Comparison of ENCODE assay signal across 19 mouse cellular contexts in genomic region chr16:92830479-92830878, GRCm38 (mm10). TPM values are rescaled to one million over a fixed set of nuclear protein-coding genes. Genes with fewer than 3 reads are reported as not detected.
A peak's percentile ranks its signal among the peaks of the same experiment; 100 is the strongest.
DNase-seq lines count a peak whose midpoint lies in the region; ATAC-seq and TF ChIP-seq lines count a peak whose summit lies in the region.
"Had no signal": no experiment of that assay in that cellular context is flagged by ENCODE, and none has a peak within 500 bp of the region (broad histone marks: within the 10 kb centered on the region; RNA-seq: fewer than 3 reads in every experiment).

No protein-coding gene starts in this region.

- H3K4me3 ChIP-seq in heart, embryonic 12.5 days, result no peak overlapping the region
- H3K4me3 ChIP-seq in hindbrain, embryonic 16.5 days (ENCODE audit: low read length), result no peak overlapping the region
- no peak overlapping the region for H3K4me3 ChIP-seq in hindbrain, embryonic 11.5 days (ENCODE audit: low read depth, low read length)
- H3K4me3 ChIP-seq in midbrain, embryonic 13.5 days (replicated peaks), result no peak overlapping the region
- H3K4me3 ChIP-seq in midbrain, embryonic 11.5 days (ENCODE audit: low read depth, low read length), result no peak overlapping the region
- no peak overlapping the region for H3K4me3 ChIP-seq in stomach, postnatal 0 days (ENCODE audit: low read depth, low read length)
- H3K4me3 ChIP-seq: embryonic facial prominence, embryonic 12.5 days; midbrain, embryonic 15.5 days had no signal

- no peak overlapping the region for H3K9ac ChIP-seq in heart, embryonic 12.5 days
- no peak overlapping the region for H3K9ac ChIP-seq in hindbrain, embryonic 16.5 days (ENCODE audit: low read depth, low read length)
- no peak overlapping the region for H3K9ac ChIP-seq in hindbrain, embryonic 11.5 days (ENCODE audit: low read depth, low read length)
- no peak overlapping the region for H3K9ac ChIP-seq in midbrain, embryonic 13.5 days (replicated peaks)
- H3K9ac ChIP-seq in midbrain, embryonic 11.5 days (ENCODE audit: low read length), result no peak overlapping the region
- no peak overlapping the region for H3K9ac ChIP-seq in stomach, postnatal 0 days (ENCODE audit: low read length)
- H3K9ac ChIP-seq: embryonic facial prominence, embryonic 12.5 days; forebrain, postnatal 0 days; liver, postnatal 0 days; midbrain, embryonic 15.5 days had no signal

- H3K9me3 ChIP-seq in heart, embryonic 12.5 days (replicated peaks), result no peaks in the 10 kb centered on the region
- no peaks in the 10 kb centered on the region for H3K9me3 ChIP-seq in hindbrain, embryonic 16.5 days (ENCODE audit: control insufficient read depth, low read length)
- no peaks in the 10 kb centered on the region for H3K9me3 ChIP-seq in hindbrain, embryonic 11.5 days (ENCODE audit: control insufficient read depth, low read length)
- no peaks in the 10 kb centered on the region for H3K9me3 ChIP-seq in midbrain, embryonic 13.5 days
- H3K9me3 ChIP-seq in midbrain, embryonic 11.5 days (ENCODE audit: control insufficient read depth, low read length), result no peaks in the 10 kb centered on the region
- H3K9me3 ChIP-seq in stomach, postnatal 0 days (ENCODE audit: control insufficient read depth, low read length), result no peaks in the 10 kb centered on the region
- H3K9me3 ChIP-seq: embryonic facial prominence, embryonic 12.5 days; midbrain, embryonic 15.5 days had no signal

- no peak for DNase-seq in heart, postnatal 4 days
- DNase-seq in hindbrain, embryonic 11.5 days (ENCODE audit: low spot score), result no peak
- DNase-seq in midbrain, embryonic 11.5 days (ENCODE audit: low spot score, missing footprints), result no peak
- DNase-seq in stomach, postnatal 0 days (ENCODE audit: low spot score), result no peak
- DNase-seq: adrenal gland, postnatal 25 days; forebrain, postnatal 0 days; gastrocnemius, postnatal 14 days; heart, adult 11 months; kidney, adult 18-20 months; kidney, postnatal 10 days; liver, postnatal 0 days; lung, postnatal 10 days had no signal

- H3K36me3 ChIP-seq in heart, embryonic 12.5 days, result no peaks in the 10 kb centered on the region
- H3K36me3 ChIP-seq in hindbrain, embryonic 16.5 days (ENCODE audit: control insufficient read depth, insufficient read depth, low read length), result no peaks in the 10 kb centered on the region
- H3K36me3 ChIP-seq in hindbrain, embryonic 11.5 days (ENCODE audit: control insufficient read depth, insufficient read depth, low read length), result no peaks in the 10 kb centered on the region
- no peaks in the 10 kb centered on the region for H3K36me3 ChIP-seq in midbrain, embryonic 13.5 days
- H3K36me3 ChIP-seq in midbrain, embryonic 11.5 days (ENCODE audit: control insufficient read depth, insufficient read depth, low read length), result no peaks in the 10 kb centered on the region
- H3K36me3 ChIP-seq in stomach, postnatal 0 days (ENCODE audit: control insufficient read depth, insufficient read depth, low read length), result no peaks in the 10 kb centered on the region
- H3K36me3 ChIP-seq: embryonic facial prominence, embryonic 12.5 days; midbrain, embryonic 15.5 days had no signal

- peaks cover 7% of the 10 kb centered on the region for H3K4me1 ChIP-seq in heart, embryonic 12.5 days (replicated peaks)
- peaks cover 3% of the 10 kb centered on the region; the same call in 1 of the 2 replicates for H3K4me1 ChIP-seq in hindbrain, embryonic 16.5 days (ENCODE audit: control insufficient read depth, insufficient read depth, low read depth, low read length)
- no peaks in the 10 kb centered on the region for H3K4me1 ChIP-seq in hindbrain, embryonic 11.5 days (replicated peaks; ENCODE audit: control insufficient read depth, insufficient read depth, low read length)
- peaks cover 25% of the 10 kb centered on the region for H3K4me1 ChIP-seq in midbrain, embryonic 13.5 days (replicated peaks)
- peaks cover 11% of the 10 kb centered on the region; the same call in 1 of the 2 replicates for H3K4me1 ChIP-seq in midbrain, embryonic 11.5 days (ENCODE audit: control insufficient read depth, insufficient read depth, low read length)
- H3K4me1 ChIP-seq in stomach, postnatal 0 days (replicated peaks; ENCODE audit: control insufficient read depth, insufficient read depth), result no peaks in the 10 kb centered on the region

- ATAC-seq in heart, embryonic 12.5 days (ENCODE audit: insufficient number of reproducible peaks, low FRiP score), result no peak
- no peak for ATAC-seq in hindbrain, embryonic 16.5 days
- ATAC-seq in hindbrain, embryonic 11.5 days (ENCODE audit: low FRiP score), result no peak
- no peak for ATAC-seq in midbrain, embryonic 13.5 days
- ATAC-seq in midbrain, embryonic 11.5 days (ENCODE audit: low FRiP score), result no peak
- peak; percentile 12; the same call in 1 of the 2 replicates for ATAC-seq in stomach, postnatal 0 days (ENCODE audit: low FRiP score, low TSS enrichment)
- ATAC-seq: forebrain, postnatal 0 days; inflammation-experienced regulatory T-cells, adult 6 months; liver, postnatal 0 days; midbrain, embryonic 15.5 days had no signal

- 31% methylated on average over 14 of the region's 14 CpGs for WGBS in heart, embryonic 12.5 days
- 32% methylated on average over 14 of the region's 14 CpGs for WGBS in hindbrain, embryonic 16.5 days
- WGBS in hindbrain, embryonic 11.5 days, result 48% methylated on average over 14 of the region's 14 CpGs
- WGBS in midbrain, embryonic 13.5 days, result 45% methylated on average over 14 of the region's 14 CpGs
- 52% methylated on average over 14 of the region's 14 CpGs for WGBS in midbrain, embryonic 11.5 days
- WGBS in stomach, postnatal 0 days, result 57% methylated on average over 14 of the region's 14 CpGs

- TF ChIP-seq CTCF in stomach, postnatal 0 days (IDR thresholded peaks at IDR 0.05; ENCODE audit: low read depth), result no peak

- H3K27ac ChIP-seq in heart, embryonic 12.5 days (ENCODE audit: poor library complexity, severe bottlenecking), result no peak overlapping the region
- H3K27ac ChIP-seq in hindbrain, embryonic 16.5 days (ENCODE audit: low read depth, low read length), result no peak overlapping the region; the same call in 1 of the 2 replicates
- no peak overlapping the region for H3K27ac ChIP-seq in hindbrain, embryonic 11.5 days (ENCODE audit: low read depth, low read length)
- H3K27ac ChIP-seq in midbrain, embryonic 13.5 days, result no peak overlapping the region
- no peak overlapping the region for H3K27ac ChIP-seq in midbrain, embryonic 11.5 days (ENCODE audit: low read depth, low read length)
- no peak overlapping the region for H3K27ac ChIP-seq in stomach, postnatal 0 days (replicated peaks)
- H3K27ac ChIP-seq: embryonic facial prominence, embryonic 12.5 days; midbrain, embryonic 15.5 days had no signal

- H3K27me3 ChIP-seq in heart, embryonic 12.5 days (replicated peaks), result peaks cover 87% of the 10 kb centered on the region
- H3K27me3 ChIP-seq in hindbrain, embryonic 16.5 days (replicated peaks; ENCODE audit: control insufficient read depth, insufficient read depth, low read length), result no peaks in the 10 kb centered on the region
- no peaks in the 10 kb centered on the region for H3K27me3 ChIP-seq in hindbrain, embryonic 11.5 days (ENCODE audit: control insufficient read depth, insufficient read depth, low read length)
- H3K27me3 ChIP-seq in midbrain, embryonic 13.5 days, result no peaks in the 10 kb centered on the region
- no peaks in the 10 kb centered on the region for H3K27me3 ChIP-seq in midbrain, embryonic 11.5 days (ENCODE audit: control insufficient read depth, insufficient read depth, low read length)
- H3K27me3 ChIP-seq in stomach, postnatal 0 days (ENCODE audit: control insufficient read depth, insufficient read depth, low read length), result no peaks in the 10 kb centered on the region
- H3K27me3 ChIP-seq: midbrain, embryonic 15.5 days had no signal

- TF ChIP-seq EP300 in stomach, postnatal 0 days (optimal IDR thresholded peaks at IDR 0.05), result no peak

- H3K4me2 ChIP-seq in heart, embryonic 12.5 days, result peak overlapping the region; percentile 18
- H3K4me2 ChIP-seq in hindbrain, embryonic 16.5 days (ENCODE audit: low read length), result peak overlapping the region; percentile 27; the same call in 1 of the 2 replicates
- no peak overlapping the region for H3K4me2 ChIP-seq in hindbrain, embryonic 11.5 days (replicated peaks; ENCODE audit: low read depth, low read length)
- 0 out of 2 replicates have a peak overlapping the region, but pooled peaks have one; percentile 5 for H3K4me2 ChIP-seq in midbrain, embryonic 13.5 days (replicated peaks)
- H3K4me2 ChIP-seq in midbrain, embryonic 11.5 days, result no peak overlapping the region
- no peak overlapping the region for H3K4me2 ChIP-seq in stomach, postnatal 0 days (replicated peaks; ENCODE audit: low read depth)
- H3K4me2 ChIP-seq: embryonic facial prominence, embryonic 12.5 days; liver, embryonic 11.5 days; midbrain, embryonic 15.5 days had no signal

RNA-seq across cellular contexts. Expression of gene Runx1, which starts 4.5 kb away (rescaled TPM):
- 1.3 and 1.5 TPM in 2 replicates for polyA plus RNA-seq in heart, embryonic 12.5 days (2016; fragmentation: Nextera tagmentation; extraction: Ambion mirVana)
- 1 to 10 TPM; 1.8 to 1.9 TPM for total RNA-seq in heart, postnatal 4 days (2021)
- 0.94 and 1.7 TPM in 2 replicates for polyA plus RNA-seq in hindbrain, embryonic 16.5 days (2015; fragmentation: Nextera tagmentation; extraction: Ambion mirVana)
- polyA plus RNA-seq in hindbrain, embryonic 11.5 days (2014; fragmentation: Nextera tagmentation; extraction: Ambion mirVana), result 1.2 and 2.6 TPM in 2 replicates
- 0.52 and 1.1 TPM in 2 replicates for polyA plus RNA-seq in midbrain, embryonic 13.5 days (2015; fragmentation: Nextera tagmentation; extraction: Ambion mirVana)
- 0.93 and 0.97 TPM in 2 replicates for polyA plus RNA-seq in midbrain, embryonic 11.5 days (2014; fragmentation: Nextera tagmentation; extraction: Ambion mirVana)
- polyA plus RNA-seq in stomach, postnatal 0 days (2015; fragmentation: Nextera tagmentation; extraction: Ambion mirVana), result 6.4 and 6.5 TPM in 2 replicates

Comparison
In these comparisons a context has a peak if more than half of its experiments do, and no peak if none do; other contexts are left out.
1. H3K4me2 ChIP-seq: peak in heart, embryonic 12.5 days (single experiment), hindbrain, embryonic 16.5 days (single experiment) and midbrain, embryonic 13.5 days (single experiment); none in hindbrain, embryonic 11.5 days (single experiment), midbrain, embryonic 11.5 days (single experiment) and stomach, postnatal 0 days (single experiment).